Mouse (Mus musculus): ENCODE data around the gene Fam234a.
"Not testable (repeated sequence)": the region's sequence is repeated elsewhere in the genome, so short reads cannot be mapped to it uniquely, and the experiment has no call there.

Fam234a gene

DNA sequence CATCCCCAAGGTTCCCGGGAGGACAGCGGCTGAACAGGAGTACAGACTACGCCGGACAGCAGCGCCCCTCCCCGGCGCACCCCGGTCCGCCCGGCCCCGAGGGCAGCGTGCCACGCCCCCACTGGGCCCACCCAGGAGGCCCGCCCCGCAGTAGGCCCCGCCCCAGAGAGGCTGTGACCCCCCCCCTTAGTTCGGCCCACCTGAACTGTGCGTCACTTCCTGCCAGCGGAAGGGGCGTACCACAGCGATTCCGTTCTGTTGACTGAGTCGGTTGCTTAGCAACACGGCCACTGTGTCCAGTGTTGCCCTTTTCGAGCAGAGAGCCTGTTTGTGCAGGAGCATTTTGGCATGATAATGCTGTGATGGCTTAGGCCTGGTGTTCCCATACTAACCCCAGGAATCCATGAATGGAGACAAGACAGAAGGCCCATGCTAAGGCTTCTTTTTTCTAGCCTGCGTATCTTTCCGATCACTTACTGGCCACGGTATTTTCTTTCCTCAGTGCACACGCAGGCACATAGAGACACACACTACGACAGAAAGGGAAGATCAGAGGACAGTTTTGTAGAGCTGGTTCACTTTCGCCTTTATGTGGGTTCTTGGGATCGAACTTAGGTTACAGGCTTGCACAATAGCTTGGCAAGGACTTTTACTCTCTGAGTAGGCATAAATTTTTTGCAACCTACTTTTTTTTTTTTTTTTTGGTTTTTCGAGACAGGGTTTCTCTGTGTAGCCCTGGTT is at the start of gene Fam234a:
Gene Fam234a (minus strand): TSS at position 142 of the 741 bp plus-strand sequence.
- in situ Hi-C loops (cut with MboI, MseI), result no loop called here

DNA sequence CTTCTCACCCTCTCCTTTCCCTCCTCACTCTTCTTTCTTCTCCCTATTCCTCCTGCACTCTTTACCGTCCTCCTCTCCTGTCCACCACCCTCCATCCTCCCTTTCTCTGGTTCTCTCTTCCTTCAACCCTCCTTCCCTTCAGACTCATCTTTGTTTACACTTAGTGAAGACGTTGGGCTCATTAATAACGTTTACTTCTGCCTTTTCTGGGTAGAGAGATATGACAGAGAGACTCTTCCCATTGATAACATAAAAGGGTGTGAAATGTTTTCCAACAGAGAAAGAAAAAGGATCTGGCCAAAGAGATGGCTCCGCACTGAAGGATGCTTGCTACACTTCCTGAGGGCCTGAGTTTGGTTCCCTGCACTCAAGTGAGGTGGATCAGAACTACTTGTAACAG is 45.4 kb upstream of the Fam234a start:
- in situ Hi-C loops (cut with MboI, MseI), result no loop called here

DNA sequence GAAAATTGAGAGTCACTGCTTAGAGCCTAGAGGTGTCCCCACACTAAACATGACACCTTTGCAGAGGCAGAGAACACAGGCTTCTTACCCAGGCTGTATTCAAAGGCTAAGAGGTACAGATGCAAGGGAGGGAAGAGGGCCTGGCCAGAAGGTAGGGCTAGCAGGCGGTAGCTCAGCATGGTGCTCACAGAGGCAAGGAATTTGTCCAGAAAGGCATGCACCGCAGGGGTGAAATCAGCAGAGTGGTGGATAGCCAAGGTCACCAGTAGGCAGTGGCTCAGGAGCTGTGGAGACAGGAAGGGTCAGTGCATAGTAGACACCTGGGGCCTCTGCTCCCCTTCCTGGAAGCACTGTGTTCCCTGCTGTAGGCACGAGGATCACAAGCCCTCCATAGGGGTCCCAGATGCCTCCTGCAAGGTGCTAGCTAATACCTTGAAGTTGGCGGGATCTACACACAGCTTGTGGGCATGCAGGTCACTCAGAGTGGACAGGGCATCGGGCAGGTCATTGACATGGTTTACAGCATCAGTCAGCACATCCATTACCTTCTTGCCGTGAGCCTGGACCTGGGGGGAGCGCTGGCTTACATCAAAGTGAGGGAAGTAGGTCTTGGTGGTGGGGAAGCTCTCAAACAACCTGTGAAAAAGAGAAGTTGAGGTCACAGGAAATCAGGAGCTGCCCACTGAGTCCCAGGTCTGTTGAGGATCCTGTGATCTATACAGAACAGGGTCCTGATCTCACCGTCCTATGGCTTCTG is 42.3 kb upstream of the Fam234a start:
- in situ Hi-C loops (cut with MboI, MseI), result no loop called here

DNA sequence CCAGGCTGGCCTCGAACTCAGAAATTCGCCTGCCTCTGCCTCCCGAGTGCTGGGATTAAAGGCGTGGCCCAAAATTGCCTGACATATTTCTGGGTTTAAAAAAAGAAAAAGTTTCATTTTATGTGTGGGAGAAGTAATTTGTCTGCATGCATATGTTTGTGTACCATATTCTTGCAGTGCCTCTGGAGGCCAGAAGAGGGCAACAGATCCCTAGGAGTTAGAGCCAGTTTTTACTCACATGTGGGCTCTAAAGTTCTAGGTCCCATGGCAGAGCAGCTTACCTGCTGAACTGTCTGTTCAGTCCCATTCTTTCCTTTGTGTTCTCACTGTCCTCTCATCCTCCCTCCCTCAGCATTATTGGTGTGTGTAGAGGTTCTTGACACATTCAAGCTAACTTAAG is 32.7 kb upstream of the Fam234a start:
- in situ Hi-C loops (cut with MboI, MseI), result loop anchor here (5.0 kb wide), 1 partner anchor 86 kb away; no protein-coding TSS in a partner anchor

DNA sequence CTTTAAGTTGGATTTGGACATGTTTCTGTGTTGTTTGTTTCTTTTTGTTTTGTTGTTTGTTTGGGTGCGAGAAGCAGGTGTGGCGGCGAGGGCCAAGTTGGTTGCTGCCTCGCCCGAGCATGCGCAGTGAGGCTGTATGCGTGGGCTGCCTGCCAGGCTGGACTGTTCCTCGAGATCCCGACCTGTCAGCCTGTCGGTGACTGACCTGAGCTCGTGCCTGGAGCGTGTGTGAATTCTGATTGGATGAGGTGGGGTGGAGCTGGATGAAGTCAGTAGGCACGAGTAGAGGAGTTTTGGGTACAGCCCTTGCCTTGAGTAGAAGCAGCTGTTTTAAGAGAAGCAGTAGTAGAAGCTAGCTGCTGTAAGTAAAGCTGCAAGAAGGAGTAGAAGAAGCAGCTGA is 31.9 kb upstream of the Fam234a start:
- in situ Hi-C loops (cut with MboI, MseI), result loop anchor here (5.0 kb wide), 1 partner anchor 86 kb away; no protein-coding TSS in a partner anchor

DNA sequence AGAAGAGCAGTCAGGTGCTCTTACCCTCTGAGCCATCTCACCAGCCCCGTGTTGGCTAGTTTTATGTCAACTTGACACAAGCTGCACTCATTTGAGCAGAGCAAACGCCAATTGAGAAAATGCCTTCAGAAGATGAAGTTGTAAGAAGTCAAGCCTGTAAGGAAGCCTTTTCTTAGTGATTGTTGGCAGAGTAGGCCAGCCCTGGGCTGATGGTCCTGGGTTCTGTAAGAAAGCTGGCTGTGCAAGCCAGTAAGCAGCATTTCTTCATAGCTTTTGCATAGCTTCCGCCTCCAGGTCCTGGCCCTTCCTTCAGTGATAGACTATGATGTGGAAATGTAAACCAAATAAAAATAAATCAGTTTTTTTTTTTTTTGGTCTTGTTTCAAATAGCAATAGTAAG is 28.5 kb upstream of the Fam234a start:
- in situ Hi-C loops (cut with MboI, MseI), result no loop called here

DNA sequence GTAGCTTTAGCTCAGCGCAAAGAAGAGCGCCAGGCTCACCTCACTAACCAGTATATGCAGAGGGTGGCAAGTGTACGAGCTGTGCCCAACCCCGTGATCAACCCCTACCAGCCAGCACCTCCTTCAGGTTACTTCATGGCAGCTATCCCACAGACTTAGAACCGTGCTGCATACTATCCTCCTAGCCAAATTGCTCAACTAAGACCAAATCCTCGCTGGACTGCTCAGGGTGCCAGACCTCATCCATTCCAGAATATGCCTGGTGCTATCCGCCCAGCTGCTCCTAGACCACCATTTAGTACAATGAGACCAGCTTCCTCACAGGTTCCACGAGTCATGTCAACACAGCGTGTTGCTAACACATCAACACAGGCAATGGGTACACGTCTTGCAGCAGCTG is 25.5 kb upstream of the Fam234a start:
- in situ Hi-C loops (cut with MboI, MseI), result not testable (repeated sequence)

DNA sequence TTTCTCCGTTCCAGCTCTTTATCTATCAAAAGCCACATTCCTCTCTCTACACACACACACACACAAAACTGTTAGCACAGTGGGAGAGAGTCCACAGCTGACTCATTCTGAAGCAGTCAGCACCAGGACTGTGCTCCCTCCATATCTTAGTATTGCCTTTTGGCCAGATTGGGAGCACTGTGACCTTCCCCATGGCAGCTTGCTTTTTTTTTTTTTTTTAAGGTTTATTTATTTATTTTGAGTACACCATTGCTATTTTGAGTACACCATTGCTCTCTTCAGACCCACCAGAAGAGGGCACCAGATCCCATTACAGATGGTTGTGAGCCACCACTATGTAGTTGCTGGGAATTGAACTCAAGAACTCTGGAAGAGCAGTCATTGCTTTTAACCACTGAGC is 24.8 kb upstream of the Fam234a start:
- in situ Hi-C loops (cut with MboI, MseI), result no loop called here

DNA sequence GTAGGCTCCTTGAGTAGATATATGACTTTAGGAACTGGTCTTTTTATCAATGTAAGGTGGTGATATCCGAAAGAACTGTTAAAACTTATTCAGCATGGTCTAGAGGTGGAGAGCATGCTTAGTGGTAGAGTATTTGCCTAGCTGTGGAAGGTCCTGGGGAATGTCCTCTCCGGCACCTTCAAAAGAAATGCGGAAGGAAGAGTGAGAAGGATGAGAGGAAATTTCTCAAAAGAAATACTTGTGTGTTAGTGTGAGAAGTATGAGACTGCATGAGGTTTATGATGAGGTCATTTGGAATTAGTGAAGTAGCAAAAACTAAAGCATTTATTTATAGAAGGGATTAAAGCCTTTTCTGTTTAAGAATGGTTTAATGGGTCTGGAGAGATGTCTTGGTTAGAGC is 18.3 kb upstream of the Fam234a start:
- in situ Hi-C loops (cut with MboI, MseI), result no loop called here

DNA sequence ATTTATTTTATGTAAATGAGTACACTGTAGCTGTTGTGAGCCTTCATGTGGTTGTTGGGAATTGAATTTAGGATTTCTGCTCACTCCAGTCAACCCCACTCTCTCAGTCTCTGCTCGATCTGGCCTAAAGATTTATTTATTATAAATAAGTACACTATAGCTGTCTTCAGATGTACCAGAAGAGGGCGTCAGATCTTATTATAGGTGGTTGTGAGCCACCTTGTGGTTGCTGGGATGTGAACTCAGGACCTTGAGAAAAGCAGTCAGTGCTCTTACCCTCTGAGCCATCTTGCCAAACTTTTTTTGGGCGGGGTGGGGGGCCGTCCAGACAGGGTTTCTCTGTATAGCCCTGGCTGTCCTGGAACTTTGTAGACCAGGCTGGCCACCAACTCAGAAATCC is 17.8 kb upstream of the Fam234a start:
- in situ Hi-C loops (cut with MboI, MseI), result no loop called here

DNA sequence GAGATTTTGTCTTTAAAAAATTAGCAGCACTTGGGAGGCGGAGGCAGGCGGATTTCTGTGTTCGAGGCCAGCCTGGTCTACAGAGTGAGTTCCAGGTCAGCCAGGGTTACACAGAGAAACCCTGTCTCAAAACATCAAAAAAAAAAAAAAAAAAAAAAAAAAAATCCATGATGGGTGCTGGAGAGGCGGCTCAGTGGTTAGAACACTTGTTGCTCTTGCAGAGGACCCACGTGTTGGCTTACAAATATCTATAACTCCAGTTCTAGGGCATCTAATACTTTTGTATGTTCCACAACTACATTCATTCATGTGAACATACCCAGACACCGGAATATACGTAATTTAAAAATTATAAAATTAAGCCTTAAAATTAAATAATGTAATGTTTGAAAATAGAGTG is 11.3 kb upstream of the Fam234a start:
- in situ Hi-C loops (cut with MboI, MseI), result no loop called here

DNA sequence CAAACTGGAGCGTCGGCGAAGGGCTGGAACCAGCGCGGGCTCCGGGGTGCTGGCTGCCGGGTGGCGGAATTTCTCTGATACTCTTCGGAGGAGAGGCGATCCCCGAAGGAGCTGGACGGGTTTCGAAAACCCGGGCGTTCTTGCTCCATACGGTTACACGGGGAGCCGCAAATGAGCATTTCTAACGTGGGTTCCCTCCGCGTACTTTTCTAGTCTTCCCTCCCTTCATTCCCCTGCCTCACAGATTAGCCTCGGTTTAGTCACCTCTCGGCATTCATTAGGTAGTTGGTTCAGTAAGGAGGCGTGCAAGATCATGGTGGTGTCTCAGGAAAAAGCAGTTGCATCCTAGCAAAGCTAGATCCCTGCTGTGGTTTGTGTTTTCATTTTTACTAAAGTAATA is 9.4 kb upstream of the Fam234a start:
- in situ Hi-C loops (cut with MboI, MseI), result no loop called here

DNA sequence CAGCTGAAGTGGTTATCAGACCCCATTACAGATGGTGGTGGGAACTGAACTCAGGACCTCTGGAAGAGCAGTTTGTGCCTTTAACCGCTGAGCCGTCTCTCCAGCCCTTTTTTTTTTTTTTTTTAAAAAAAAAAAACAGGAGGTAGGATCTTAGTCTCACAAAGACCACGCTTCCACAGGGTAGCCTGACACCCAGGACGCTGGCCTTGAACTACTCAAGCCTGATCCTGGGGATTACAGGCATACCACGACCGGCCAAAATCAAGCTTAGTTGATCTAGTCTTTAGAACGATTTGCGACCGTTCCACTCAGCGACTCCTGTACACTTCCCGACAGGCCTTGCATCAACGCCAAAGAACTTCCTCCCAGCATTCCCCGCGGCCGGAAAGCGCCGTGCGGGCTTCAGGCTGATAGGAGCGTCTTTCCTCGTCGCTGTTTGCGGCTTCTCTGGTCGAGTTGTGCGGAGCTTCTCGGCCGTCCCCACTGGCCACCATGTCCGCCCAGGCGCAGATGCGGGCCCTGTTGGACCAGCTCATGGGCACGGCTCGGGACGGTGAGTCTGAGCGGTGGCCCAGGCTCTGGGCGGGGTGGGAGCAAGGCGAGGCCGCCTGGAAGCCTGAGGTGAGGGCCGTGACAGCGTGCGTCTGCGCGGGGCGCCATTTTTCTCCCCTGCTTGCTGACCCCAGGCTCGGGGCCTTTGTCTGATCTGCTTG is 8.7 kb upstream of the Fam234a start, which contains the start of gene Luc7l:
Gene Luc7l (plus strand): TSS at position 358 of the 713 bp plus-strand sequence.
- in situ Hi-C loops (cut with MboI, MseI), result no loop called here

DNA sequence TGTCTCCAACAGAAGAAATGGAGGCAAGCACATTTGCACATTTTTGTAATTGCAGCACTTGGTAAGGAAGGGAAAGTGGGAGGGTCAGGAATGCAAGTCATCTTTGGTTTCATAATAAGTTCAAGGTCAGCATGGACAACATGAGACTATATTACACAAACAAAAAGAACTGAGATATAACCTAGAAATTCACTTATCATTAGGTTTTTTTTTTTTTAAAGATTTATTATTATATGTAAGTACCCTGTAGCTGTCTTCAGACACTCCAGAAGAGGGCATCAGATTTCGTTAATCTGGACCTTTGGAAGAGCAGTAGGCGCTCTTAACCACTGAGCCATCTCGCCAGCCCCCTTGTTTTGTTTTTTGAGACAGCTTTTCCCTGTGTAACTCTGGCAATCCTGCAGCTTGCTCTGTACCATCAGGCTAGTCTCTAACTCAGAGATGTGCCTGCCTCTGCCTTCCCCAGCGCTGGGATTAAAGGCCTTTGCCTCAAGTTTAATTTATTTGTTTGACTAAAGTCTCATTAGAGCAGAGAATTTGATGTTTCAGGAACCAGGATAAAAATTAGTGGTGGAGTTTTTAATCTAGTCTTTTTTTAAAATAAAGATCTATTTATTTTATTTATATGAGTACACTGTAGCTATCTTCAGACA is 8.0 kb upstream of the Fam234a start:
- in situ Hi-C loops (cut with MboI, MseI), result no loop called here

DNA sequence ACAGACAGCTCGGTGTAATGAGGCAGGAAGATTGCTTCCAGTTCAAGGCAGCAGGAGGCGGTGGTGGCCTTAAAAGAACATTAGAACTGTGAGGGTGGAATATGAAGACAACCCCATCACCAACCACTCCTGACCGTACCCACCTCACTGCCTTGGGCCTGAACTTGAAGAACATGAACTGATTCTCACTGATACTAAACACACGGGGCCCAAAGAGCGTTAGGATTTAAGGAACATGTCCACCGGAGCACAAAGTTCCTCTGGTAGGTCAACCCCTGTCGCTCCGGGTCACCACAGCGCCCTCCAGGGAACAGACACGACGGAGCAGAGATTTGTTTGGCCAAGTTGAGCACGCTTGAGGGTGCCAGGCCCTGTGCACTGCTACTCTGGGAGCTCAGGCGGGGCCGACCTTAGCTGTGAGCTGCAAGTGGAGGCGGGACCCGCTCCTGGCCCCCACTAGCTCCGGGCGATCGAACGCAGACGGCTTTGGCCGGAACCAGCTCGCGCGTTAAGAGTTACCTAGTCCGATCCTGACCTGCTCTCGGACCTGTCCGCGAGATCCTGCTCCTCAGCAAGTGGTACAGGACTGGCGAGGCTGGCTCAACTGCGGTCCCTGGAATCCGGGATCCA is 456 bp downstream of the Fam234a start:
- in situ Hi-C loops (cut with MboI, MseI), result no loop called here

DNA sequence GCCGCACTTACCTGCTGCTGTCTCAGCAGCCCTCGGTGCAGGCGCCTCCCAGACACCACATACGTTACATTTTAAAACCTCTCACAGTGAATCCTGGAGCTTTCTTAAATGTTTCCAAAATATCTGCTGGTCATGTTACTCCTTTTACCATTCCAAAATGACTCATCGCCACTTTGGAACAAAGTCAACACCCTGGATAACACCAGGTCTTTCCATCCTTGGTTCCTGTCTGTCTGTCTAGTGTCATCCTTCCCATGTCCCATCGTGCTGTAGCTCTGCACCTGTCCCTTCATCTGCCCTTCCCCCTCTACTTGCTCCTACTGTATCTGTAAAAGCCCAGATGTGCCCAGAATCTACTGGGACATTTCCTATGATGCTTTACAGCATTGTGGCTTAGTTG is 3.1 kb downstream of the Fam234a start:
- in situ Hi-C loops (cut with MboI, MseI), result no loop called here

DNA sequence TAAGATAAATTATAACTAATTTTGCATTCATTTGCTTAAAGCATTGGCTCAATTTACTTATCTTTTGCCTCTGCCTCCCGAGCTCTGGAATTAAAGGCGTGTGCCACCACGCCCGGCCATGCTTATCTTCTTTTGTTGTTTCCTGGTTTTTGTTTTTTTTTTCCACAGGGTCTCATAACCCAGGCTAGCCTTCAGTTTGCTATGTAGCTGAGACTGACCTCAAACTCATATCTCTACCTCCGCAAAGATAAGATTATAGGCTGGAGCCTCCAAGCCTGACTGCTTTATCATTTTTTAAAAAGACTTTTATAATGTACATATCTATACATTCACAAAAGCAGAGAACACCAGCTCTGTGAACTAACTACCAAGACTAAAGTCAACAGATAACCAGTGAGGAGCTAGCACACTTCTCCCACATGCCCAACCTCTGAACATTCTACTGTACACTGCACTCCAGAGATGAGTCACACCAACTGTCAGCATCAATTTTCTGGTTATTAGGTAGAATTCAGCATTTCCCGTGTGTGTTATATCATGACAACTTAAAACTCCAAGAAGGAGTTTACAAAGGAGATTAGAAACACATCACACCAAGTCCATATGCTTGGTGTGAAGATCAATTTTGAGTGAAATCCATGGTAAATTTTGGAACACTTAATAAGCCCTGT is 3.8 kb downstream of the Fam234a start:
- in situ Hi-C loops (cut with MboI, MseI), result no loop called here

DNA sequence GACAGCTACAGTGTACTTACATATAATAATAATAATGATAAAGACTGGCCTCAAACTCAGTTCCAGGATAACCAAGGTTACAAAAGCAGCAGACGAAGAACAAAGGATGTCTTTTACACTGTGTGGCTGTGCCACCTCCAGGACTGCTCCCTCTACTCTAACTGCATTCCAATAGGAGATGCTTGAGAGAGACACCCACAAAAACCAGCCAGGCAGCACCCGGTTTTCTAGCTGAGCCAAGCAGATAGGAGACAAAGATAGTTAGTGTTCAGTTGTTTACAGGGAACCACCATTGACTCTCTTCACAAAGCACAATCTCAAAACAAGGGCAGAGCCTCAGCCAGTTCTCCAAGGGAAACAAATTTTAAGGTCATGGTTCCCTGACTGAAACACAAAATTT is 4.5 kb downstream of the Fam234a start:
- in situ Hi-C loops (cut with MboI, MseI), result loop anchor here (5.0 kb wide), 1 partner anchor 117 kb away; the partner anchor contains the start of gene Mrpl28

DNA sequence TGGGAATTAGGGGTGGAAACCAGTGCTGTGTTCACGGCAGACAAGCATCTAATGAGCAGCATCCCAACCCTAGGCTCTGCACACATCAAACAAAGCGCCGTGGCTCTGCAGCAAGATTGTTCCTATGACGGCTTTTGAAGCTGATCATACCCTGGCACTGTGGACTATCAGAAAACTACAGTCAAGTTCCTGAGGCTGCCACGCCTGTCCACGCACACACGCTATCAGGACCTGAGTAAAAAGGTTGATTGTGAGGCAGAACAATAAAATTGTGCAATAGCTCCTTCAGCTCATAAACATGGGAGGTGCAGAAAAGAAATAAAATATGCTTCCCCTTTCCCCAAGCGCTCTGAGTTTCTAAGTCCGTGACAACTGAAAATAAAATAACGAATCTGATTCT is 6.4 kb downstream of the Fam234a start:
- in situ Hi-C loops (cut with MboI, MseI), result loop anchor here (5.0 kb wide), 1 partner anchor 115 kb away; the partner anchor contains the start of gene Mrpl28

DNA sequence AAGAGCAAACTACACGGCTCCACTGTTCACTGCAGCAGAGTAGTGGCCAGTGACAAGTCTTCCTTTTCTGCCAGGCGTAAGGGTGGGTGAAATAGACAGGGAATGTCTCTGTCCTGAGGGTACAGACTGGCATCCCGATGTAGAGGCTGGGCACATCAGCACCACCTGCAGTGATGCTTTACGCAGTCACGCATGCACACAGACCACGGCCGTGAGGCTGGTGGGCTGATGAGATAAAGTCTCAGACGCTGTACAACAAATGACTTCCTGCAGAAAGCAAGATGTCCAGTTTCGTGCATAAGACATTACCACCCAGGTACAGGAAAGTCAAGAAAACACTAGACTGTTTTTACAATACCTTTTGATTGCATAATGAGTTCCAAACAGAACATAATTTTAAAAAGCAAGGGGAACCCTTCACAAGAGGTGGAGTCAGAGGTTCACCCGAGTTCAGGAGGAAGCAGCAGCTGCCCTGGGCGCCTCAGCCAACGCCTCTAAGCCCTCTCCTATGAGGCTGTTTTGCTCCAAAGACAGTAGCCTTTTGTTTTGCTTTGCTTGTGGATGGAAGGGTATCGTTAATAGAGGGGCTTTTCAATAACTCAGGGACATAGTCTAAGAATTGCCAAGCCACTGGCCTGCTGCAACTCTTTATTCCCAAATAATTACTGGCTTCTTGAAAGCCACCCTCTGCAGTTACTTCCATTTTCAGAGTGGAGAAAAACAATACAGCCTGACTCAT is 8.8 kb downstream of the Fam234a start:
- in situ Hi-C loops (cut with MboI, MseI), result loop anchor here (5.0 kb wide), 1 partner anchor 113 kb away; the partner anchor contains the start of gene Mrpl28
